Mouse (Mus musculus) bone marrow, adult 2 months (tissue): ENCODE data around the gene Kncn. TPM values are rescaled to one million over a fixed set of nuclear protein-coding genes. Genes with fewer than 3 reads are reported as not detected.

Experiments
- H3K27ac ChIP-seq: fragments of 200-500 bp; 2 replicates; pipeline ENCODE4 v1.5.1; 2012; ENCODE audit warnings: low read depth, mild to moderate bottlenecking, control low read depth, inconsistent platforms, low read length; ENCODE audit not compliant: control insufficient read depth, poor library complexity, insufficient read depth
- H3K4me1 ChIP-seq: fragments of 200-500 bp; 2 replicates; pipeline ENCODE4 v1.6.1; 2011; ENCODE audit warnings: low read length; ENCODE audit not compliant: control insufficient read depth, insufficient read depth
- H3K4me3 ChIP-seq: fragments of 200-500 bp; replicated peaks from 2 replicates; pipeline ENCODE3; 2011; ENCODE audit warnings: mild to moderate bottlenecking, low read depth, low read length, control low read depth; ENCODE audit not compliant: control insufficient read depth
- CTCF ChIP-seq: fragments of 200-500 bp; IDR thresholded peaks from 2 replicates; pipeline ENCODE4 v1.5.1; 2011; ENCODE audit warnings: low read length, control low read depth; ENCODE audit not compliant: control insufficient read depth, insufficient read depth
- POLR2A ChIP-seq: fragments of 200-500 bp; IDR thresholded peaks from 2 replicates; pipeline ENCODE4 v1.6.1; 2011; ENCODE audit warnings: low read depth, mild to moderate bottlenecking, control low read depth, low read length, borderline replicate concordance; ENCODE audit not compliant: control insufficient read depth
- WGBS: fragments of 180-500 bp; shearing (Covaris S2); methylation state at CpG from one replicate; pipeline ENCODE4 v1.1.7; 2018; 5-methylcytosine and 5-hydroxymethylcytosine counted together
- polyA plus RNA-seq: library from polyadenylated mRNA; stranded (reverse); fragments of >200 nt; gene quantifications from 2 replicates; pipeline ENCODE4 v1.2.4, GENCODE M21; 2011; ENCODE audit warnings: low replicate concordance; ENCODE audit not compliant: missing spikeins, insufficient read depth, insufficient read length

Kncn gene
- polyA plus RNA-seq: 1.2 TPM in 1 of 2 replicates, not detected in the other

- 75% methylated on average over 6 of the region's 6 CpGs for WGBS
- no peaks in the 10 kb centered on the region for H3K4me1 ChIP-seq
- no peak within 1 kb of the TSS for H3K27ac ChIP-seq
- TF ChIP-seq CTCF: no peak
- TF ChIP-seq POLR2A: no peak
- H3K4me3 ChIP-seq: no peak within 1 kb of the TSS
Measured at GRCm38 (mm10) chr4:115884022-115884421, at the start of gene Kncn. Gene Kncn, plus strand, starts transcription at chr4:115884400.

DNA sequence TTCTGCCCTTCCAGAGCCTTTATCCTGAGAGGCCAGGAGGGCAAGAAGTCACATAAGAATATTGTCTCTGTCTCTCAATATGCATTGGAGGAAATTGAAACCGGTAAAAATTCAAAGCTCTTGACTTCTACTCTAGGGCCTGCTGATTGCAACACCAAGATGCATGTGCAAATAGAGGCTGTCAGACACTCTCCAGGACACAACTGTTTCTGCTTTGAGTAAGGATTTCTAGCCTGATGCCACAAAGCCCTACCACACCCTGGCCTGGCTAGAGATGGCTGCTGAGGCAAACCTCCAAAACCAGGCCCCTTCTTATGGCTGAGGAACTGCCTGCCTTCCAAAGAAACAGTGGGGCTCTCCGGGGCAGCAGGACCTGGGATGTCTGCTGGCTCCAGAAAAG is 48.6 kb upstream of the Kncn start:
- Histone ChIP-seq H3K4me1 (peaks cover 3% of the 10 kb centered on the region), H3K27ac (0 out of 2 replicates have a peak overlapping the region, but pooled peaks have one; percentile 20), H3K4me3 (no peak overlapping the region)
- TF ChIP-seq POLR2A (no peak), CTCF (no peak)
- WGBS: 54% methylated on average over 2 of the region's 2 CpGs

DNA sequence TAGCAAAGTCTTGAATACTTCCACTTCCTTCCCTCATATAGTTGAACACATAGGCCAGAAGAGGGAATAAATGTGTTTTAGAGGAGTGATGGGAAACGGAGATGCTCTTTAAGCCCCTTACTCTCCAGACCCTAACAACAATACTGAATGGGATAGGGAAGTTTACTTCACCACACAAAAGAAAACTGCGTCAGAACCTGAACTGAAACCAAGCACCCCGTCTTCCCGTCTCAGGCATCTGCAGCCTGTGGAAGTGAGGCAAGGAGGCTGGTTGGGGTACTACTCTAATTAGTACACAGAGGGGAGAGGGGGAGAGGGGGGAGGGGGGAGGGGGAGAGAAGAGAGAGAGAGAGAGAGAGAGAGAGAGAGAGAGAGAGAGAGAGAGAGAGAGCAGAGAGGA is 46.0 kb upstream of the Kncn start:
- H3K27ac ChIP-seq: no peak overlapping the region
- H3K4me1 ChIP-seq: no peaks in the 10 kb centered on the region; the same call in 1 of the 2 replicates
- WGBS: 9% methylated on average over 4 of the region's 4 CpGs
- H3K4me3 ChIP-seq: no peak overlapping the region
- TF ChIP-seq CTCF (no peak), POLR2A (no peak)

DNA sequence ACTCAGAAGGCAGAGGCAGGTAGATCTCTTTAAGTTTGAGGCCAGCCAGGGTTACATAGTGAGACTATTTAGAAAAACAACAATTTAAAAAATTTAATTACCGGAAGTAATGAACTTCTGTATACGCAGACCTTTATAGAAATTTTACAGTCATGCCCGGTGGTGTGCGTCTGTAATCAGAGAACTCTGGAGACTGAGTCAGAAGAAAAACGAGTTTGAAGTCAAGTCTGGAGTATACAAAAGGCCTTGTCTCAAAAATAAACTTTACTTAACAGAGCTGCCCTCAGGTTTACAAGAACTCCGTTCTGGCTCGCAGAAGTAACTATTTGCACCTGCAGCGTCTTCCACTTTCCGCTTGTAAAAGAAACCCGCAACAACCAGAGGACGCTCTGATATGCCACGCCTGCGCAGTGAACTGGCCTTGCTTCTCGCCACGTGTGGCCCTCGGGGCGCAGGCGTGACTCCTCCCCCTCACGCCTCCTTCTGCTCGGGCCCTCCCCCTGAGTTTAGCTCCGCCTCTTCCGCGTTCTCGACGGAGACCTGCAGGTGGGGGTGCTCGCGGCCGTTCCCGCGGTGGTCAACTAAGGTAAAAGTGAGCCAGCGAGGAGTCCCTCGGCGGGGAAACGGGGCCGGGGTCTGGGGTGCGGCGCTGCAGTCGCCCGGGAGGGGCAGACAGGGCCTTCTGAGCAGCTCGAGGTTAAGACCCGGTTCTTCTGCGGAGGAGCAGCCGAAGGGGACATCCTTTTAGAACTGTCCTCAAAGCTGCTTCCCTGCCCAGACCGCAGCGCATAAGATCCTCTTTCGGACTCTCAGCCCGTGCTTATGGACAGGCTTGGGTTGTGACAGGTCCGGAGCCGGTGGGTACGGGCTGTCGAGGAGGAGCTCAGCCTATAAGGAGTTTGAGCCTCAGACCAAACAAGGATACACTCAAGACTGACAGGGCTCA is 45.2 kb upstream of the Kncn start, which contains the start of gene Mknk1:
Gene Mknk1, plus strand, starts transcription at position 503 of the 946 bp plus-strand sequence.
- peak; percentile 78; the same call in 1 of the 2 replicates for TF ChIP-seq POLR2A
- TF ChIP-seq CTCF: no peak
- WGBS: under 1% methylated on average over 51 of the region's 51 CpGs
- peak within 1 kb of the TSS; percentile 77 for H3K27ac ChIP-seq
- peak within 1 kb of the TSS; percentile 83 for H3K4me3 ChIP-seq
- no peaks in the 10 kb centered on the region; the same call in 1 of the 2 replicates for H3K4me1 ChIP-seq

DNA sequence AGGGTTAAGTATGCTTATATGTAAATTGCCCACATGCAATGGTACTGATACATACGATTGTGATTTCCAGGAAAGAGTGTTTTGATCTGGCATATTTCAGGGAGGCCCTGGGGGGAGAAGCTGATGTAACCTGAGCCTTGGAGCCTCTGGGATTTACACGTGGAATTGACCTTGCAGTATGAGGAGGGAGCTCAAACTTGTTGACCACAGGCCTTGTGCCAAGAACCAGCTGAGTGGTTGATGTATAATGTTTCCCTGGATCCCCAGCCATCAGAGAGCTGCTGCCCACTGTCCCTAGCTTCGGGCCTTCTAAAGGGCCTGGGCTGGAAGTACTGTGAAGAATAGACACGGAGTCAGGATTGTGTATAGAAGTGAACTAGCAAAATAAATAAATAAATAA is 44.2 kb upstream of the Kncn start:
- Histone ChIP-seq H3K27ac (no peak overlapping the region), H3K4me1 (no peaks in the 10 kb centered on the region; the same call in 1 of the 2 replicates), H3K4me3 (peak overlapping the region; percentile 44)
- WGBS: 58% methylated on average over 4 of the region's 4 CpGs
- TF ChIP-seq POLR2A (no peak), CTCF (no peak)

DNA sequence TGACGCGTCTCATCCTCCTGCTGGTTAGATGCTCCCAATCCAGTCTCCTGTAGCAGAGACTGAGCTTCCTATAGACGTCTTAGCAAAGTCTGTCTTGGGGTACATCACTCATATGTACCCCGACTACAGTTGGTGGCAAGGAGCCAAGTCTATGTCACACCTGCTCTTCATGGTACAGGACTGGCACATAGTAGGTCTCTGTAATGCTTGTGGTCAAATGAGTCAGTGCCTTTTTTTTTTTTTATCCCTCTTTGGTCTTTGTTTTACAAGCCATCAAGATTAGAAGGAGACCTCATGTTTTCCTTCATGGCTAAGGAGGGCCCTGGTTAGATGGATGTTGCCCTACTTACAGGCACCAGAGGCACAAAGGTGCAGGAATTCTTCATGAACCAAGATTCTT is 43.4 kb upstream of the Kncn start:
- H3K4me1 ChIP-seq: no peaks in the 10 kb centered on the region; the same call in 1 of the 2 replicates
- WGBS: 82% methylated on average over 4 of the region's 4 CpGs
- no peak overlapping the region for H3K4me3 ChIP-seq
- TF ChIP-seq CTCF (no peak), POLR2A (no peak)
- no peak overlapping the region for H3K27ac ChIP-seq

- TF ChIP-seq POLR2A (no peak), CTCF (no peak)
- WGBS: 79% methylated on average over 2 of the region's 2 CpGs
- no peak overlapping the region for H3K4me3 ChIP-seq
- peaks cover 17% of the 10 kb centered on the region for H3K4me1 ChIP-seq
- peak overlapping the region; percentile 7; the same call in 1 of the 2 replicates for H3K27ac ChIP-seq
Measured at GRCm38 (mm10) chr4:115846656-115847055, 37.5 kb upstream of the Kncn start.

- no peak for TF ChIP-seq CTCF
- no peak for TF ChIP-seq POLR2A
- no peak overlapping the region for H3K4me3 ChIP-seq
- 4% methylated on average over 5 of the region's 5 CpGs for whole genome bisulfite sequencing
- H3K27ac ChIP-seq: peak overlapping the region; percentile 85
- H3K4me1 ChIP-seq: peaks cover 17% of the 10 kb centered on the region
Measured at GRCm38 (mm10) chr4:115847377-115847776, 36.8 kb upstream of the Kncn start.
